Mouse (Mus musculus) midbrain, embryonic 11.5 days (tissue): ENCODE results near the gene Gm45021. TPM values are rescaled to one million over a fixed set of nuclear protein-coding genes. Genes with fewer than 3 reads are reported as not detected.

Source experiments
- ATAC-seq: fragments of 200-750 bp; cut with Nextera tagmentation; 2 replicates; pipeline ENCODE4 v1.8.0; 2017; ENCODE audit warnings: moderate TSS enrichment, moderate library complexity; ENCODE audit not compliant: low FRiP score
- DNase-seq: peaks from one replicate; pipeline ENCODE4 v3.0.0; 2015; ENCODE audit warnings: low spot score; ENCODE audit errors: missing footprints
- H3K27ac ChIP-seq: fragments of 300-500 bp; sonication (generic); 2 replicates; pipeline ENCODE4 v1.5.1; 2014; ENCODE audit warnings: low read depth, low read length
- H3K27me3 ChIP-seq: fragments of 300-500 bp; sonication (generic); 2 replicates; pipeline ENCODE4 v1.6.1; 2014; ENCODE audit warnings: mild to moderate bottlenecking, low read length, moderate library complexity, mixed read lengths; ENCODE audit not compliant: control insufficient read depth, insufficient read depth
- H3K36me3 ChIP-seq: fragments of 300-500 bp; sonication (generic); 2 replicates; pipeline ENCODE4 v1.6.1; 2014; ENCODE audit warnings: mild to moderate bottlenecking, low read length, moderate library complexity, mixed read lengths; ENCODE audit not compliant: control insufficient read depth, insufficient read depth
- H3K4me1 ChIP-seq: fragments of 300-500 bp; sonication (generic); 2 replicates; pipeline ENCODE4 v1.6.1; 2014; ENCODE audit warnings: low read length; ENCODE audit not compliant: control insufficient read depth, insufficient read depth
- H3K4me2 ChIP-seq: fragments of 300-500 bp; sonication (generic); 2 replicates; pipeline ENCODE4 v1.6.1; 2014; ENCODE audit warnings: mild to moderate bottlenecking, moderate library complexity
- H3K4me3 ChIP-seq: fragments of 300-500 bp; sonication (generic); 2 replicates; pipeline ENCODE4 v1.5.1; 2014; ENCODE audit warnings: low read depth, low read length
- H3K9ac ChIP-seq: fragments of 300-500 bp; sonication (generic); 2 replicates; pipeline ENCODE4 v1.6.1; 2014; ENCODE audit warnings: low read length
- H3K9me3 ChIP-seq: fragments of 300-500 bp; sonication (generic); 2 replicates; pipeline ENCODE4 v1.6.1; 2016; ENCODE audit warnings: low read length; ENCODE audit not compliant: control insufficient read depth
- WGBS: fragments of 180-500 bp; shearing (Covaris S2); extraction: QIAGEN DNeasy Blood & Tissue Kit; methylation state at CpG from one replicate; pipeline ENCODE4 v1.1.7; 2014; 5-methylcytosine and 5-hydroxymethylcytosine counted together
- polyA plus RNA-seq: library from polyadenylated mRNA; unstranded; fragments of >200 nt; fragmentation: Nextera tagmentation; extraction: Ambion mirVana; gene quantifications from 2 replicates; pipeline ENCODE4 v1.2.1, GENCODE M21; 2014

Gm45021 gene
- polyA plus RNA-seq, 1 experiment from 2014 or later = not detected

- WGBS = 81% methylated on average over 8 of the region's 8 CpGs
Observed at GRCm38 (mm10) chr6:48569065-48569807, 20.2 kb upstream of the Gm45021 start.

GRCm38 (mm10) chr6:48572014-48572413, 17.4 kb upstream of the Gm45021 start:
- Histone ChIP-seq H3K27ac (no peak overlapping the region), H3K36me3 (no peaks in the 10 kb centered on the region), H3K9me3 (no peaks in the 10 kb centered on the region), H3K4me3 (no peak overlapping the region), H3K9ac (no peak overlapping the region), H3K4me1 (no peaks in the 10 kb centered on the region), H3K27me3 (no peaks in the 10 kb centered on the region), H3K4me2 (no peak overlapping the region)
- 92% methylated on average over 5 of the region's 5 CpGs for WGBS
- ATAC-seq (no peak), DNase-seq (no peak)

More at GRCm38 (mm10) chr6:48569065-48569807, 20.2 kb upstream of the Gm45021 start:
- H3K36me3 ChIP-seq = peaks cover under 1% of the 10 kb centered on the region; the same call in 1 of the 2 replicates
- no peak for DNase-seq
- H3K4me1 ChIP-seq = no peaks in the 10 kb centered on the region
- no peak overlapping the region for H3K4me3 ChIP-seq
- no peaks in the 10 kb centered on the region for H3K9me3 ChIP-seq
- no peaks in the 10 kb centered on the region for H3K27me3 ChIP-seq
- ATAC-seq = no peak
- H3K9ac ChIP-seq = no peak overlapping the region
- H3K4me2 ChIP-seq = no peak overlapping the region
- no peak overlapping the region for H3K27ac ChIP-seq

DNA sequence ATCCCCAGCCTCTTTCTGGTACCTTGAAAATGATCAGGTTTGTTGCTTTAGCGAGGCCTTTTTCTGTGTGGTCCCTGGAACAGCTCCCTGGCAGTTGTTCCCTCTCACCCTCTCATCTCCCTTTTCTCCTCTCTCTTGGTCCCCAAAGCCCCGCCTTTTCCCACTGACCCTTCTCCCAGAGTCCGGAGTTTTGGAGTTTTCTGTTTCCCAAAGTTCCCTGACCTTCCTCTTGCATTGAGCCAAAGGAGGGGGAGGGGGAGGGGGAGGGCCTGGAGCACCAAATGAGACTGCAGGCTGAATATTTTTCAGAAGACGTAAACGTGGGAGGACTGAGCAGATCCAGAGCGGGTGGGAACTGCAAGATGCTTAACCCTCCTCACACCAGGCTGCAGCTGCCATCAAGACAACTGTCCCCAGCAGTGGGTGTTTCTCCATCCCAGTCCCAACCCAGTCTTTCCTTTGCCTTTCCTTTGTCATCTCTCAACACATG, 16.8 kb upstream of the Gm45021 start, which contains the start of gene Rarres2:
Rarres2 (minus strand) TSS at position 218 of the 490 bp plus-strand sequence.
- Histone ChIP-seq H3K4me3 (no peak within 1 kb of the TSS), H3K36me3 (no peaks in the 10 kb centered on the region), H3K9ac (no peak within 1 kb of the TSS), H3K9me3 (no peaks in the 10 kb centered on the region), H3K27ac (no peak within 1 kb of the TSS), H3K27me3 (no peaks in the 10 kb centered on the region), H3K4me2 (no peak within 1 kb of the TSS), H3K4me1 (no peaks in the 10 kb centered on the region)
- 51% methylated on average over 6 of the region's 6 CpGs for WGBS
- DNase-seq (peak; percentile 59), ATAC-seq (no peak)

DNA sequence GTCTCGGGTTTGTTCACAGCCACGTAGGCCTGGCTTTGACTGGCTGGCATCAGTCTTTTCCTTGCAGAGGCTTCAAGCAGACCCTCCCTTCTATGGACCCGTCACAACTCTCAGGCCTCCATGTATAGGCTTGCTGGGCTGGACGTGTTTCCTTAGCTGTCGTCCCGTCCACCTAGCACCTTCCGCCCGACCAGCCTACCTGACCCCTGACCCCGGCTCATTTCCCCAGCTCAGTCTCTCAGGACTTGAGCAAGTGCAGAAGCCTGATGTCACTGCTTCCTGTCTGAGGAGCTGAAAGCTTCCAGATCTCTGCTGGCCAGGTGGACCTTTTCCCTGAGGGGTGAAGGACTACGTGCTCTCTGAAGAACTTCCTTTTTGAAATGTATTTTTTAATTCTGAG, 16.1 kb upstream of the Gm45021 start:
- WGBS = 74% methylated on average over 10 of the region's 10 CpGs

GRCm38 (mm10) chr6:48573981-48574380, 15.4 kb upstream of the Gm45021 start:
- no peaks in the 10 kb centered on the region for H3K9me3 ChIP-seq
- WGBS = 85% methylated on average over 3 of the region's 3 CpGs
- no peak overlapping the region for H3K27ac ChIP-seq
- H3K4me2 ChIP-seq = no peak overlapping the region
- ATAC-seq (no peak), DNase-seq (peak; percentile 57)
- H3K27me3 ChIP-seq = no peaks in the 10 kb centered on the region
- H3K4me1 ChIP-seq = no peaks in the 10 kb centered on the region
- H3K4me3 ChIP-seq = no peak overlapping the region
- no peaks in the 10 kb centered on the region for H3K36me3 ChIP-seq
- H3K9ac ChIP-seq = no peak overlapping the region

More for the DNA sequence above, 16.1 kb upstream of the Gm45021 start:
- ATAC-seq (no peak), DNase-seq (peak; percentile 45)
- Histone ChIP-seq H3K36me3 (no peaks in the 10 kb centered on the region), H3K4me1 (no peaks in the 10 kb centered on the region), H3K27ac (no peak overlapping the region), H3K4me2 (no peak overlapping the region), H3K27me3 (no peaks in the 10 kb centered on the region), H3K4me3 (no peak overlapping the region), H3K9me3 (no peaks in the 10 kb centered on the region), H3K9ac (no peak overlapping the region)

- H3K9ac ChIP-seq = no peak overlapping the region
- no peak for ATAC-seq
- H3K27me3 ChIP-seq = no peaks in the 10 kb centered on the region
- H3K4me1 ChIP-seq = no peaks in the 10 kb centered on the region
- no peaks in the 10 kb centered on the region for H3K9me3 ChIP-seq
- H3K27ac ChIP-seq = no peak overlapping the region
- no peaks in the 10 kb centered on the region for H3K36me3 ChIP-seq
- DNase-seq = no peak
- WGBS = 70% methylated on average over 5 of the region's 5 CpGs
- H3K4me3 ChIP-seq = no peak overlapping the region
- H3K4me2 ChIP-seq = no peak overlapping the region
Observed at GRCm38 (mm10) chr6:48578736-48579135, 10.7 kb upstream of the Gm45021 start.

GRCm38 (mm10) chr6:48579215-48579648, 10.2 kb upstream of the Gm45021 start:
- Histone ChIP-seq H3K4me3 (no peak overlapping the region), H3K4me1 (no peaks in the 10 kb centered on the region), H3K27me3 (no peaks in the 10 kb centered on the region), H3K27ac (no peak overlapping the region), H3K4me2 (no peak overlapping the region), H3K9me3 (no peaks in the 10 kb centered on the region), H3K36me3 (no peaks in the 10 kb centered on the region), H3K9ac (no peak overlapping the region)
- ATAC-seq = no peak
- 51% methylated on average over 5 of the region's 5 CpGs for WGBS
- DNase-seq = peak; percentile 49

GRCm38 (mm10) chr6:48581257-48581656, 8.2 kb upstream of the Gm45021 start:
- no peak for ATAC-seq
- Histone ChIP-seq H3K9ac (no peak overlapping the region), H3K27ac (no peak overlapping the region), H3K4me2 (no peak overlapping the region), H3K4me3 (no peak overlapping the region), H3K9me3 (no peaks in the 10 kb centered on the region), H3K36me3 (no peaks in the 10 kb centered on the region), H3K4me1 (no peaks in the 10 kb centered on the region), H3K27me3 (no peaks in the 10 kb centered on the region)
- peak; percentile 31 for DNase-seq
- 23% methylated on average over 3 of the region's 3 CpGs for WGBS

DNA sequence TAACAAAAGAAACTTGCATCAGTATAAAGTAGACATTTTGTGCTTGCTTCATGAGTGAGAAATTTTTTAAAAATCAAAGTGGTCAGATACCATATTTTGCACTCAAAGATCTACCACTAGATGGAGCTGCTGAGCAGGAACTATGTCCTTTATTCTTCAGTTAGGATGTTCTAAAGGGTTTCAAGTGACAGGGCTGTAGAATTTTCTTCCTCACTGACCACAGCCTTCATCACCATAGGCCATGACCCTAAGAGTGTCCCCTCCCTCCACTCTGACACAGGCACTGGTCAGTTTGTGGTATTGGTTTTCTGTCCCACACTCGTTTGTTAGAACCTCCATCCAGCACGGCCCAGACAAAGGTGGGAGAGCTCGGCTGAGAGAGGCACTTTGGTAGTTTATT, 7.4 kb upstream of the Gm45021 start:
- DNase-seq (peak; percentile 95), ATAC-seq (peak; percentile 44; the same call in 1 of the 2 replicates)
- no peak overlapping the region for H3K9ac ChIP-seq
- no peak overlapping the region for H3K4me2 ChIP-seq
- H3K9me3 ChIP-seq = no peaks in the 10 kb centered on the region
- H3K27me3 ChIP-seq = no peaks in the 10 kb centered on the region
- 69% methylated on average over 3 of the region's 3 CpGs for WGBS
- no peaks in the 10 kb centered on the region for H3K36me3 ChIP-seq
- H3K4me3 ChIP-seq = no peak overlapping the region
- H3K27ac ChIP-seq = no peak overlapping the region
- no peaks in the 10 kb centered on the region for H3K4me1 ChIP-seq
